Mouse (Mus musculus) testis, adult 2 months (tissue): ENCODE measurements at regions not wholly inside any gene's neighbourhood (a gene's known extent, or its start where the extent isn't known, plus 50 kb on each side); places are given as distances from the start of the nearest gene placed in this dataset.

Experiments
- CTCF ChIP-seq: fragments of 200-500 bp; IDR thresholded peaks from 2 replicates; pipeline ENCODE4 v1.5.1; 2012; ENCODE audit warnings: low read depth, mild to moderate bottlenecking, inconsistent platforms, low read length, moderate library complexity; ENCODE audit not compliant: control insufficient read depth, insufficient read depth, insufficient replicate concordance
- POLR2A ChIP-seq: fragments of 200-500 bp; IDR thresholded peaks from 2 replicates; pipeline ENCODE4 v1.6.1; 2012; ENCODE audit warnings: low read depth, mild to moderate bottlenecking, inconsistent platforms, low read length, moderate library complexity; ENCODE audit not compliant: control insufficient read depth

DNA sequence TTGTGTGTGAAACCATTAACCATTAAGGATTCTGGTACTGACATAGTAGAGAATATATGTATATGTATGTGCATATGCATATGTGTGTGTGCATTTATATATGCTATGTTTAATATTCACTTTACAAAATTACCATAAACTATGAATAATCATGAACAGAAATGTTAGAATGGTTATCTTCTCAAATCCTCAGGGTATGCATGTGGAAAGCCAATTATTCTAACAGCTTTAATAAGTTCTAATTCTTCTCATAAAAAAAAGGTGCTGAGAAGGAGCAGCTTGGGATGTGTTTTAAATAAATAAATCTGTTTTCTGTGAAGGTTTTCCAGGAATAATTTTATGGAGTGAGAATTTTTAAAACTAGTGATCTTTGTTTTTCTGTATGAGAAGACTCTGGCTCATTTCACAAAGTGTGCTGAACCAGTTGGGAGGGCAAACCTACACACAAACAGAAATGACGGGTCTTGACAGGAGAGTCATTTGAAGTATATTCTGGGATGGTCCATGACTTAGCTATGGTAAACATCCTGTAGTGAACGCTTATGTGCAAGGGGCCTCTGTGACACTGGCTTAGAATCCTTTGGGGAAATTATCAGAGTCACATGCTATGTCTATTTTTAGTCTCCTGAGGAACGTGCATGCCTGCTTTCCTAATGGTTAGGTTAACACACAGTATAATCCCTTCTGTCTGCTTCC, 160.3 kb upstream of the Plpp4 start:
- TF ChIP-seq CTCF (no peak), POLR2A (no peak)
